Mouse (Mus musculus) kidney, adult 2 months (tissue): ENCODE results near the gene Scyl3.

Experiments
- CTCF ChIP-seq: fragments of 200-500 bp; conservative IDR thresholded peaks from 2 replicates; pipeline ENCODE4 v1.5.1; 2011; ENCODE audit warnings: low read depth, mild to moderate bottlenecking, control low read depth, low read length, moderate library complexity, mixed read lengths; ENCODE audit not compliant: insufficient read depth, insufficient read length
- POLR2A ChIP-seq: fragments of 200-500 bp; IDR thresholded peaks from one replicate; pipeline ENCODE4 v1.6.1; 2011; ENCODE audit warnings: low read depth, low read length, control low read depth

DNA sequence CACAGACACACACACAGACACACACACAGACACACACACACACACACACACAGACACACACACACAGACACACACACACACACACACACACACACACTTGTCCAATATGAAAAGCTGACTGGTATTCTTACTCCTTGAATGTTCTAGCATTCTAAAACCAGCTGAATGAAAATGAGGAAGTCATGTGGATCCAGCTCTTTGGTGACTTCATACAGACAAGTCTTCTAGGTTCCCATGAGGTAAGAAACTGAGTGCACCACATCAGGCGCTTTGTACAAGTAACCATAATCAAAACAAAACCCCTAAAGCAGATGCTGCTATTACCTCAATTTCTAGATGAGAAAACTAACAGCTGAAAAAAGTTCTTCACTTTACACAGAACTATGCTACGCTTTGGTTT, 46.2 kb downstream of the Scyl3 start:
- no peak for TF ChIP-seq POLR2A
- no peak for TF ChIP-seq CTCF
